Mouse (Mus musculus): Measurements from ENCODE around the gene Cers2. TPM values are rescaled to one million over a fixed set of nuclear protein-coding genes. Genes with fewer than 3 reads are reported as not detected.

Cers2 gene
- total and polyA plus RNA-seq, 3 experiments: 70.6 to 105 (median 89.8) TPM

- H3K9ac ChIP-seq (ENCODE audit: insufficient read depth, low read depth): no peak overlapping the region
- no peak overlapping the region for H3K4me3 ChIP-seq (replicated peaks in 1 of 3; ENCODE audit: low read depth in 2 of 3, low read length in 2 of 3, poor library complexity in 1 of 3)
- dilution Hi-C loops (cut with MboI; ENCODE audit: extremely low pct_ligation_motif_present, extremely low pct_unique_long_range_greater_than_20kb, low sequenced_read_pairs): no loop called here
- no peaks in the 10 kb centered on the region for H3K79me2 ChIP-seq (replicated peaks; ENCODE audit: control insufficient read depth, extremely low read depth, insufficient read depth, poor library complexity, severe bottlenecking)
- H3K36me3 ChIP-seq (replicated peaks in 1 of 2; ENCODE audit: control insufficient read depth in 1 of 2, insufficient read depth in 1 of 2, low read length in 1 of 2): peaks cover 4 to 21% of the 10 kb centered on the region in 2 experiments
- peaks cover 0 to 10% of the 10 kb centered on the region in 2 experiments; a peak in 2 of 4 replicates for H3K4me1 ChIP-seq (ENCODE audit: control insufficient read depth in 1 of 2, insufficient read depth in 2 of 2)
- in situ Hi-C loops (cut with MboI; ENCODE audit: low pct_ligation_motif_present, low pct_unique_long_range_greater_than_20kb, low sequenced_read_pairs): no loop called here
- H3K9me3 ChIP-seq (replicated peaks; ENCODE audit: low read length): no peaks in the 10 kb centered on the region
- no peak overlapping the region for H3K4me2 ChIP-seq (ENCODE audit: insufficient read depth, low read depth, poor library complexity, severe bottlenecking)
- no peaks in the 10 kb centered on the region for H3K27me3 ChIP-seq (replicated peaks)
- DNase-seq (ENCODE audit: extremely low read depth): no peak
- no peak overlapping the region for H3K27ac ChIP-seq (ENCODE audit: insufficient read depth, low read depth)
- TF ChIP-seq POLR2AphosphoS2 (IDR thresholded peaks at IDR 0.05; ENCODE audit: low read depth, low read length) (no peak), E2F4 (IDR thresholded peaks at IDR 0.05; ENCODE audit: insufficient replicate concordance, low read depth, low read length) (no peak), JUND (conservative IDR thresholded peaks at IDR 0.05; ENCODE audit: low read depth, low read length) (no peak), ZC3H11A (IDR thresholded peaks at IDR 0.05; ENCODE audit: low read depth, low read length) (no peak), MEF2A (IDR thresholded peaks at IDR 0.05; ENCODE audit: borderline replicate concordance, low read depth, low read length) (no peak), IRF4 (IDR thresholded peaks at IDR 0.05; ENCODE audit: low read depth, low read length) (no peak), ZKSCAN1 (IDR thresholded peaks at IDR 0.05; ENCODE audit: borderline replicate concordance, low read depth, low read length) (no peak)
Observed at GRCm38 (mm10) chr3:95286011-95286410, 28.6 kb upstream of the Cers2 start.

GRCm38 (mm10) chr3:95286510-95286909 lies 28.1 kb upstream of the Cers2 start:
- no peaks in the 10 kb centered on the region for H3K9me3 ChIP-seq (replicated peaks; ENCODE audit: low read length)
- no peak overlapping the region for H3K9ac ChIP-seq (ENCODE audit: insufficient read depth, low read depth)
- no peak overlapping the region for H3K4me2 ChIP-seq (ENCODE audit: insufficient read depth, low read depth, poor library complexity, severe bottlenecking)
- no peak overlapping the region for H3K27ac ChIP-seq (ENCODE audit: insufficient read depth, low read depth)
- no peak overlapping the region for H3K4me3 ChIP-seq (replicated peaks in 1 of 3; ENCODE audit: low read depth in 2 of 3, low read length in 2 of 3, poor library complexity in 1 of 3)
- no peaks in the 10 kb centered on the region for H3K79me2 ChIP-seq (replicated peaks; ENCODE audit: control insufficient read depth, extremely low read depth, insufficient read depth, poor library complexity, severe bottlenecking)
- H3K4me1 ChIP-seq (ENCODE audit: control insufficient read depth in 1 of 2, insufficient read depth in 2 of 2): peaks cover 0 to 14% of the 10 kb centered on the region in 2 experiments; a peak in 2 of 4 replicates
- H3K27me3 ChIP-seq (replicated peaks): no peaks in the 10 kb centered on the region
- peaks cover 4 to 22% of the 10 kb centered on the region in 2 experiments for H3K36me3 ChIP-seq (replicated peaks in 1 of 2; ENCODE audit: control insufficient read depth in 1 of 2, insufficient read depth in 1 of 2, low read length in 1 of 2)
- no peak for TF ChIP-seq MEF2A (IDR thresholded peaks at IDR 0.05; ENCODE audit: borderline replicate concordance, low read depth, low read length)
- TF ChIP-seq MXI1 (IDR thresholded peaks at IDR 0.05; ENCODE audit: low read depth, low read length): no peak
- TF ChIP-seq MAX (IDR thresholded peaks at IDR 0.05; ENCODE audit: low read length): no peak
- no peak for TF ChIP-seq RAD21 (IDR thresholded peaks at IDR 0.05; ENCODE audit: low read depth, low read length)
- no peak for TF ChIP-seq HCFC1 (IDR thresholded peaks at IDR 0.05; ENCODE audit: low read depth, low read length)
- TF ChIP-seq SMC3 (IDR thresholded peaks at IDR 0.05; ENCODE audit: low read depth, low read length): no peak
- no peak for TF ChIP-seq CTCF (conservative IDR thresholded peaks at IDR 0.05 in 1 of 2, IDR thresholded peaks at IDR 0.05 in 1 of 2; ENCODE audit: low read depth in 2 of 2, low read length in 2 of 2)
- TF ChIP-seq KAT2A (IDR thresholded peaks at IDR 0.05; ENCODE audit: insufficient replicate concordance, low read length): no peak
- TF ChIP-seq MAFK (IDR thresholded peaks at IDR 0.05; ENCODE audit: insufficient replicate concordance, low read length): no peak
- DNase-seq (ENCODE audit: extremely low read depth): no peak
- in situ Hi-C loops (cut with MboI; ENCODE audit: low pct_ligation_motif_present, low pct_unique_long_range_greater_than_20kb, low sequenced_read_pairs): no loop called here
- dilution Hi-C loops (cut with MboI; ENCODE audit: extremely low pct_ligation_motif_present, extremely low pct_unique_long_range_greater_than_20kb, low sequenced_read_pairs): no loop called here
